Mouse (Mus musculus): ENCODE measurements around the gene Slc35b1. TPM values are rescaled to one million over a fixed set of nuclear protein-coding genes. Genes with fewer than 3 reads are reported as not detected.

Slc35b1 gene
- polyA plus RNA-seq, 1 experiment from 2014 or later = 144 TPM

GRCm38 (mm10) chr11:95367011-95367735 lies 17.3 kb upstream of the Slc35b1 start:
- WGBS = 81% methylated on average over 8 of the region's 8 CpGs

GRCm38 (mm10) chr11:95368231-95368823 lies 16.2 kb upstream of the Slc35b1 start:
- H3K9me3 ChIP-seq (replicated peaks) = no peaks in the 10 kb centered on the region
- WGBS = 90% methylated on average over 8 of the region's 8 CpGs
- no peak overlapping the region for H3K4me3 ChIP-seq (replicated peaks)
- no peak overlapping the region for H3K27ac ChIP-seq (replicated peaks)
- no peak for ATAC-seq (ENCODE audit: low FRiP score)
- H3K4me2 ChIP-seq = no peak overlapping the region
- no peak overlapping the region for H3K9ac ChIP-seq (replicated peaks)
- no peaks in the 10 kb centered on the region for H3K27me3 ChIP-seq (replicated peaks)
- no peaks in the 10 kb centered on the region for H3K36me3 ChIP-seq
- peaks cover 13% of the 10 kb centered on the region; the same call in 1 of the 2 replicates for H3K4me1 ChIP-seq

More at GRCm38 (mm10) chr11:95367011-95367735, 17.3 kb upstream of the Slc35b1 start:
- peaks cover 13% of the 10 kb centered on the region; the same call in 1 of the 2 replicates for H3K4me1 ChIP-seq
- no peak overlapping the region for H3K4me3 ChIP-seq (replicated peaks)
- ATAC-seq (ENCODE audit: low FRiP score) = no peak
- H3K27ac ChIP-seq (replicated peaks) = peak overlapping the region; percentile 51; the same call in 1 of the 2 replicates
- H3K4me2 ChIP-seq = no peak overlapping the region
- H3K9ac ChIP-seq (replicated peaks) = no peak overlapping the region
- no peaks in the 10 kb centered on the region for H3K27me3 ChIP-seq (replicated peaks)
- H3K9me3 ChIP-seq (replicated peaks) = no peaks in the 10 kb centered on the region
- H3K36me3 ChIP-seq = no peaks in the 10 kb centered on the region

- Histone ChIP-seq H3K4me3 (replicated peaks) (no peak overlapping the region), H3K9ac (replicated peaks) (no peak overlapping the region), H3K36me3 (no peaks in the 10 kb centered on the region), H3K27ac (replicated peaks) (no peak overlapping the region), H3K4me2 (no peak overlapping the region), H3K4me1 (peaks cover 13% of the 10 kb centered on the region; the same call in 1 of the 2 replicates), H3K27me3 (replicated peaks) (no peaks in the 10 kb centered on the region), H3K9me3 (replicated peaks) (no peaks in the 10 kb centered on the region)
- no peak for ATAC-seq (ENCODE audit: low FRiP score)
- 86% methylated on average over 4 of the region's 4 CpGs for WGBS
Observed at GRCm38 (mm10) chr11:95368871-95369270, 15.6 kb upstream of the Slc35b1 start.

- 0 out of 2 replicates have a peak overlapping the region, but pooled peaks have one; percentile 6 for H3K27ac ChIP-seq (replicated peaks)
- no peaks in the 10 kb centered on the region for H3K9me3 ChIP-seq (replicated peaks)
- no peak for ATAC-seq (ENCODE audit: low FRiP score)
- H3K9ac ChIP-seq (replicated peaks) = no peak overlapping the region
- H3K27me3 ChIP-seq (replicated peaks) = no peaks in the 10 kb centered on the region
- no peak overlapping the region for H3K4me3 ChIP-seq (replicated peaks)
- no peaks in the 10 kb centered on the region for H3K36me3 ChIP-seq
- 73% methylated on average over 15 of the region's 15 CpGs for WGBS
- H3K4me2 ChIP-seq = no peak overlapping the region
- peaks cover 12% of the 10 kb centered on the region; the same call in 1 of the 2 replicates for H3K4me1 ChIP-seq
Observed at GRCm38 (mm10) chr11:95369964-95370890, 14.3 kb upstream of the Slc35b1 start.

- WGBS = 92% methylated on average over 7 of the region's 7 CpGs
- H3K4me3 ChIP-seq (replicated peaks) = no peak overlapping the region
- no peaks in the 10 kb centered on the region for H3K9me3 ChIP-seq (replicated peaks)
- no peaks in the 10 kb centered on the region for H3K36me3 ChIP-seq
- no peaks in the 10 kb centered on the region for H3K27me3 ChIP-seq (replicated peaks)
- H3K4me2 ChIP-seq = no peak overlapping the region
- H3K27ac ChIP-seq (replicated peaks) = no peak overlapping the region
- ATAC-seq (ENCODE audit: low FRiP score) = no peak
- 0 out of 2 replicates have a peak, but pooled peaks cover 6% of the 10 kb centered on the region for H3K4me1 ChIP-seq
- H3K9ac ChIP-seq (replicated peaks) = no peak overlapping the region
Observed at GRCm38 (mm10) chr11:95371182-95371581, 13.3 kb upstream of the Slc35b1 start.

GRCm38 (mm10) chr11:95378926-95379325 lies 5.6 kb upstream of the Slc35b1 start:
- no peaks in the 10 kb centered on the region for H3K9me3 ChIP-seq (replicated peaks)
- no peak overlapping the region for H3K4me2 ChIP-seq
- no peak overlapping the region for H3K27ac ChIP-seq (replicated peaks)
- 96% methylated on average over 9 of the region's 9 CpGs for WGBS
- H3K27me3 ChIP-seq (replicated peaks) = no peaks in the 10 kb centered on the region
- H3K4me1 ChIP-seq = no peaks in the 10 kb centered on the region
- no peaks in the 10 kb centered on the region; the same call in none of the 2 replicates for H3K36me3 ChIP-seq
- no peak overlapping the region for H3K4me3 ChIP-seq (replicated peaks)
- no peak overlapping the region for H3K9ac ChIP-seq (replicated peaks)
- ATAC-seq (ENCODE audit: low FRiP score) = no peak

- peaks cover 3% of the 10 kb centered on the region; the same call in 1 of the 2 replicates for H3K4me1 ChIP-seq
- no peak for ATAC-seq (ENCODE audit: low FRiP score)
- H3K27ac ChIP-seq (replicated peaks) = no peak overlapping the region
- 84% methylated on average over 5 of the region's 5 CpGs for WGBS
- no peak overlapping the region for H3K4me3 ChIP-seq (replicated peaks)
- H3K36me3 ChIP-seq = no peaks in the 10 kb centered on the region; the same call in none of the 2 replicates
- H3K27me3 ChIP-seq (replicated peaks) = no peaks in the 10 kb centered on the region
- H3K9ac ChIP-seq (replicated peaks) = no peak overlapping the region
- H3K4me2 ChIP-seq = no peak overlapping the region
- no peaks in the 10 kb centered on the region for H3K9me3 ChIP-seq (replicated peaks)
Observed at GRCm38 (mm10) chr11:95379552-95379951, 4.9 kb upstream of the Slc35b1 start.

GRCm38 (mm10) chr11:95380711-95381110 lies 3.8 kb upstream of the Slc35b1 start:
- no peaks in the 10 kb centered on the region for H3K9me3 ChIP-seq (replicated peaks)
- H3K9ac ChIP-seq (replicated peaks) = no peak overlapping the region
- no peak overlapping the region for H3K27ac ChIP-seq (replicated peaks)
- H3K4me3 ChIP-seq (replicated peaks) = no peak overlapping the region
- no peaks in the 10 kb centered on the region; the same call in none of the 2 replicates for H3K36me3 ChIP-seq
- no peak for ATAC-seq (ENCODE audit: low FRiP score)
- no peaks in the 10 kb centered on the region for H3K27me3 ChIP-seq (replicated peaks)
- 95% methylated on average over 7 of the region's 7 CpGs for WGBS
- H3K4me2 ChIP-seq = no peak overlapping the region
- H3K4me1 ChIP-seq = peaks cover 8% of the 10 kb centered on the region

GRCm38 (mm10) chr11:95381146-95381545 lies 3.3 kb upstream of the Slc35b1 start:
- H3K27ac ChIP-seq (replicated peaks) = no peak overlapping the region
- no peak for ATAC-seq (ENCODE audit: low FRiP score)
- no peak overlapping the region for H3K4me2 ChIP-seq
- WGBS = 86% methylated on average over 1 of the region's 1 CpGs
- H3K36me3 ChIP-seq = no peaks in the 10 kb centered on the region; the same call in none of the 2 replicates
- peaks cover 12% of the 10 kb centered on the region for H3K4me1 ChIP-seq
- H3K9ac ChIP-seq (replicated peaks) = no peak overlapping the region
- no peaks in the 10 kb centered on the region for H3K9me3 ChIP-seq (replicated peaks)
- no peaks in the 10 kb centered on the region for H3K27me3 ChIP-seq (replicated peaks)
- H3K4me3 ChIP-seq (replicated peaks) = no peak overlapping the region

GRCm38 (mm10) chr11:95383331-95383986 lies 1.0 kb upstream of the Slc35b1 start:
- ATAC-seq (ENCODE audit: low FRiP score) = no peak
- Histone ChIP-seq H3K36me3 (peaks cover 18% of the 10 kb centered on the region), H3K27me3 (replicated peaks) (no peaks in the 10 kb centered on the region), H3K4me3 (replicated peaks) (no peak overlapping the region), H3K27ac (replicated peaks) (no peak overlapping the region), H3K4me1 (peaks cover 21% of the 10 kb centered on the region), H3K4me2 (no peak overlapping the region), H3K9ac (replicated peaks) (no peak overlapping the region), H3K9me3 (replicated peaks) (no peaks in the 10 kb centered on the region)
- WGBS = 95% methylated on average over 5 of the region's 5 CpGs

- Histone ChIP-seq H3K4me1 (peaks cover 21% of the 10 kb centered on the region), H3K4me3 (replicated peaks) (peak overlapping the region; percentile 95), H3K9ac (replicated peaks) (0 out of 2 replicates have a peak overlapping the region, but pooled peaks have one; percentile 20), H3K4me2 (peak overlapping the region; percentile 54), H3K9me3 (replicated peaks) (no peaks in the 10 kb centered on the region), H3K36me3 (peaks cover 23% of the 10 kb centered on the region), H3K27me3 (replicated peaks) (no peaks in the 10 kb centered on the region), H3K27ac (replicated peaks) (peak overlapping the region; percentile 61; the same call in 1 of the 2 replicates)
- ATAC-seq (ENCODE audit: low FRiP score) = no peak
- WGBS = 43% methylated on average over 9 of the region's 9 CpGs
Observed at GRCm38 (mm10) chr11:95384004-95384318, 531 bp upstream of the Slc35b1 start.

All from neural tube, embryonic 15.5 days (tissue).